Mouse (Mus musculus): ENCODE data around the gene Mlf1.

DNA sequence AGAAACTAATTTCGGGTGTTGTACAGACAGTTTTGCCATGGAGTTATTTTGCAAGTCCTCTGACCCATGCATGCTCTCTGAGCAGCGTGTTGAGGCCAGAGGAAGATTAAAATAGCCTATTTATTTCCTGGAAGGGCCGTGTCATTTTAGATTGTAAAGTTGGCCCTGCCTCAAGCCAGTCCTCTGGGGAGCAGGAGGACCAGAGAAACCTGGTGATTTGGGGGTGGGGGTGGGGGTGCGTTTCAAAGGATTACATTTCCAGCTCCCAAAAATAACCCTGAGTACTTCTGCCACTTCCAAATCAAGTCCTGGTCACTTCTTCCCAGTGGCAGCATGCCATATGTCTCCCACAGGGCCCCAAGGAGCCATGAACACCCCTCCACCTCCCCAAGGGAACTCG lies 1.1 kb upstream of the Mlf1 start:
- TF ChIP-seq CTCF (IDR thresholded peaks at IDR 0.05; ENCODE audit: low read depth) (no peak), EP300 (IDR thresholded peaks at IDR 0.05; ENCODE audit: low read depth) (no peak)

All from liver, embryonic 14.5 days (tissue).